Mouse (Mus musculus) limb, embryonic 14.5 days (tissue): Measurements from ENCODE around the gene Spg7. TPM values are rescaled to one million over a fixed set of nuclear protein-coding genes. Genes with fewer than 3 reads are reported as not detected.
A peak's percentile ranks its signal among the peaks of the same experiment; 100 is the strongest.

Experiments used
- ATAC-seq: fragments of 200-750 bp; cut with Nextera tagmentation; 2 replicates; pipeline ENCODE4 v1.8.0; 2017; ENCODE audit warnings: low read depth, moderate number of reproducible peaks, moderate TSS enrichment; ENCODE audit not compliant: low FRiP score
- DNase-seq: peaks from one replicate; pipeline ENCODE4 v3.0.0-alpha.2; 2015; ENCODE audit warnings: low spot score
- H3K27ac ChIP-seq: fragments of 300-500 bp; sonication (generic); replicated peaks from 2 replicates; pipeline ENCODE4 v1.5.1; 2014; ENCODE audit warnings: low read depth, mild to moderate bottlenecking, low read length, moderate library complexity, mixed read lengths
- H3K27me3 ChIP-seq: fragments of 300-500 bp; sonication (generic); 2 replicates; pipeline ENCODE4 v1.6.1; 2014; ENCODE audit warnings: low read length, mixed read lengths; ENCODE audit not compliant: control insufficient read depth, insufficient read depth
- H3K36me3 ChIP-seq: fragments of 300-500 bp; sonication (generic); 2 replicates; pipeline ENCODE4 v1.6.1; 2014; ENCODE audit warnings: mild to moderate bottlenecking, low read length, moderate library complexity, mixed read lengths; ENCODE audit not compliant: control insufficient read depth, insufficient read depth
- H3K4me1 ChIP-seq: fragments of 300-500 bp; sonication (generic); 2 replicates; pipeline ENCODE4 v1.6.1; 2014; ENCODE audit warnings: antibody characterized with exemption, low read length, mixed read lengths; ENCODE audit not compliant: control insufficient read depth, insufficient read depth
- H3K4me2 ChIP-seq: fragments of 300-500 bp; sonication (generic); replicated peaks from 2 replicates; pipeline ENCODE4 v1.6.1; 2014; ENCODE audit warnings: low read depth, mild to moderate bottlenecking, low read length, moderate library complexity; ENCODE audit not compliant: severe bottlenecking
- H3K4me3 ChIP-seq: fragments of 300-500 bp; sonication (generic); replicated peaks from 2 replicates; pipeline ENCODE4 v1.5.1; 2014; ENCODE audit warnings: low read length
- H3K9ac ChIP-seq: fragments of 300-500 bp; sonication (generic); 2 replicates; pipeline ENCODE4 v1.6.1; 2014; ENCODE audit warnings: mild to moderate bottlenecking, low read depth, low read length, moderate library complexity; ENCODE audit not compliant: severe bottlenecking
- H3K9me3 ChIP-seq: fragments of 300-500 bp; sonication (generic); 2 replicates; pipeline ENCODE4 v1.6.1; 2016; ENCODE audit warnings: low read length; ENCODE audit not compliant: control insufficient read depth
- POLR2A ChIP-seq: fragments of 200-500 bp; IDR thresholded peaks from 2 replicates; pipeline ENCODE4 v1.8.0; 2012; ENCODE audit warnings: inconsistent platforms, mild to moderate bottlenecking, moderate library complexity, borderline replicate concordance; ENCODE audit not compliant: insufficient read depth, insufficient read length; ENCODE audit errors: extremely low read depth
- WGBS: fragments of 180-500 bp; shearing (Covaris S2); extraction: QIAGEN DNeasy Blood & Tissue Kit; methylation state at CpG from one replicate; pipeline ENCODE4 v1.1.7; 2014; 5-methylcytosine and 5-hydroxymethylcytosine counted together
- polyA plus RNA-seq, 2 experiments: library from polyadenylated mRNA; depleted of rRNA in 1 of 2; stranded (reverse) in 1 of 2; unstranded in 1 of 2; fragments of >200 nt; fragmentation: Nextera tagmentation in 1 of 2; extraction: Ambion mirVana in 1 of 2; gene quantifications; 2 replicates each; pipeline versions ENCODE4 v1.2.1 to v1.2.3; 2012 to 2014

The Spg7 gene
- polyA plus RNA-seq, 2 experiments: 34.8 to 90.0 TPM

- peak overlapping the region; percentile 78 for H3K4me2 ChIP-seq
- no peaks in the 10 kb centered on the region for H3K27me3 ChIP-seq
- peaks cover 18% of the 10 kb centered on the region for H3K36me3 ChIP-seq
- H3K4me1 ChIP-seq: peaks cover 12% of the 10 kb centered on the region
- under 1% methylated on average over 74 of the region's 84 CpGs for WGBS
- peak; percentile 89; the same call in 1 of the 2 replicates for TF ChIP-seq POLR2A
- peak; percentile 98 for ATAC-seq
- H3K27ac ChIP-seq: peak overlapping the region; percentile 83
- no peaks in the 10 kb centered on the region for H3K9me3 ChIP-seq
- peak overlapping the region; percentile 93 for H3K9ac ChIP-seq
- DNase-seq: peak; percentile 95
- H3K4me3 ChIP-seq: peak overlapping the region; percentile 92
Measured at GRCm38 (mm10) chr8:123065214-123066100, 2.7 kb downstream of the Spg7 start.

GRCm38 (mm10) chr8:123066101-123066683, 3.5 kb downstream of the Spg7 start:
- H3K27me3 ChIP-seq: no peaks in the 10 kb centered on the region
- H3K36me3 ChIP-seq: peaks cover 22% of the 10 kb centered on the region
- DNase-seq (no peak), ATAC-seq (no peak)
- TF ChIP-seq POLR2A: no peak
- H3K27ac ChIP-seq: peak overlapping the region; percentile 83
- H3K9ac ChIP-seq: peak overlapping the region; percentile 93
- H3K4me1 ChIP-seq: peaks cover 12% of the 10 kb centered on the region
- 32% methylated on average over 7 of the region's 7 CpGs for WGBS
- H3K4me2 ChIP-seq: peak overlapping the region; percentile 78
- H3K9me3 ChIP-seq: no peaks in the 10 kb centered on the region
- peak overlapping the region; percentile 92 for H3K4me3 ChIP-seq

GRCm38 (mm10) chr8:123071176-123071575, 8.4 kb downstream of the Spg7 start:
- Histone ChIP-seq H3K4me3 (no peak overlapping the region), H3K4me2 (no peak overlapping the region)
- no peak for TF ChIP-seq POLR2A

GRCm38 (mm10) chr8:123077213-123077612, 14.5 kb downstream of the Spg7 start:
- ATAC-seq (no peak), DNase-seq (no peak)
- no peak overlapping the region for H3K27ac ChIP-seq
- WGBS: 80% methylated on average over 6 of the region's 6 CpGs
- H3K27me3 ChIP-seq: no peaks in the 10 kb centered on the region
- peaks cover 84% of the 10 kb centered on the region for H3K36me3 ChIP-seq
- TF ChIP-seq POLR2A: no peak
- no peaks in the 10 kb centered on the region for H3K4me1 ChIP-seq
- no peak overlapping the region for H3K9ac ChIP-seq
- H3K9me3 ChIP-seq: no peaks in the 10 kb centered on the region
- no peak overlapping the region for H3K4me3 ChIP-seq
- no peak overlapping the region for H3K4me2 ChIP-seq

More at GRCm38 (mm10) chr8:123071176-123071575, 8.4 kb downstream of the Spg7 start:
- DNase-seq (no peak), ATAC-seq (no peak)
- Histone ChIP-seq H3K36me3 (peaks cover 59% of the 10 kb centered on the region), H3K9ac (no peak overlapping the region), H3K9me3 (no peaks in the 10 kb centered on the region), H3K27ac (no peak overlapping the region), H3K4me1 (peaks cover 6% of the 10 kb centered on the region), H3K27me3 (no peaks in the 10 kb centered on the region)
- 81% methylated on average over 4 of the region's 4 CpGs for WGBS

- Histone ChIP-seq H3K4me2 (no peak overlapping the region), H3K36me3 (peaks cover 92% of the 10 kb centered on the region), H3K9me3 (no peaks in the 10 kb centered on the region), H3K27ac (no peak overlapping the region), H3K27me3 (no peaks in the 10 kb centered on the region), H3K4me1 (no peaks in the 10 kb centered on the region), H3K9ac (no peak overlapping the region), H3K4me3 (no peak overlapping the region)
- DNase-seq (no peak), ATAC-seq (peak; percentile 44)
- WGBS: 77% methylated on average over 6 of the region's 6 CpGs
- no peak for TF ChIP-seq POLR2A
Measured at GRCm38 (mm10) chr8:123082993-123083392, 20.3 kb downstream of the Spg7 start.
